Mouse (Mus musculus): ENCODE results near the gene Xxylt1.
A peak's percentile ranks its signal among the peaks of the same experiment; 100 is the strongest.

The Xxylt1 gene

GRCm38 (mm10) chr16:31022287-31022686, 58.9 kb downstream of the Xxylt1 start:
- peak; percentile 79 for DNase-seq

DNA sequence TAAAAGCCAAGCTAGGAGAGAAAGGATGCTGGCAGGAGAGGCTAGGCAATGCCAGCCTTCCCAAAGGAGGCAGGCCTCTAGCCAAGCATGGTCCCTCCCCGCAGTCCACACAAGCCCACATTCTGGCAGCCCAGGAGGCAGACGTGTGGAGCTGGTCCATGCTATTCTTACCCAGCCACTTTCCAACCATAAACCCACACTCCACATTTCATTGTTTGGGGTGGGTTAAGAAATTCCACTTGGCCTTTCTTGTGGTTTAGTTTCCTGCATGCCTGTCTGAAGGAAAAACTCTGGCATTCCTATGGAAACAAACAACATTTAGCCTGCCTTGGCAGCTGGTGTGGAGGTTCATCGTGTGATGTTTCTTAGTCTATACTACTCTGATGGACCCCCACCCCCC, 61.7 kb downstream of the Xxylt1 start:
- DNase-seq: peak; percentile 46

GRCm38 (mm10) chr16:31017687-31018413, 63.4 kb downstream of the Xxylt1 start:
- no peak for DNase-seq

GRCm38 (mm10) chr16:31016669-31017068, 64.6 kb downstream of the Xxylt1 start:
- DNase-seq: no peak

DNA sequence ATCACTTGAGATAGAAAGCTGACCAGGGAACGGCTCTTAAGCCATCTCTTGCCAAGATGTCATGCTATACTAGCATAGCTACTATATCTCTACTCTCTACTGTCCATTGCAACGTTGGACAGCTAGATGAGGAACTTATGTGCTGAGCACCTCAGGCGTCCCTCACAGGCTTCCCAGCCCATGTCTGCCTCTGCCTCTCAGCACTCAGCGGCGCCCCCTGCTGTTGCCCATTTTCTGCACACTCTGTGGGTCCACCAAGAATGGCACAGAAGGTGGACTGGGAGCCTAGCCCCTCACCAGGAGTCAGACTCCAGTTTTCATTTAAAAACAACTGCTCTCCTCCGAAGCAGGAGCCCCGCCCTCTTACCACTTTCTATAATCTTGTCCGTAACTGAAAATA, 65.1 kb downstream of the Xxylt1 start:
- DNase-seq: peak; percentile 58

DNA sequence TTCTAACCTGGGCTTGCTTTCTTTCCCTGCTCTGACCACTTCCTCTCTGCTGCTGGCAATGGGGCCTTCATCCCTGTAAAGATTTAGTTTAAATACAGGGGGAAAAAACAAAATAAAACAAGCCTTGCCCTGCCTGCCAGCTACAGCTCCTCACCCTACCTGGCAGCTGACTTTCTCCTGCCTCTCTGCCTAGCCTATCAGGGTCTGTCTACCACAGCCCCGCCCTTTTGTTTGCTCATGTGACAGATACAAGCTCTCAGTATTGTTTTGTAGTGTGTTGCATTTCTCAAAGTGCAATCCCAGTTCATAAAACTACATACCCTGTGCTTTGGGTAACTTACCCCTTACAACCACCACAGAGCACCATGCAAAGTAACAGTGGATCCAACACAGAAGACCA, 66.0 kb downstream of the Xxylt1 start:
- no peak for DNase-seq

DNA sequence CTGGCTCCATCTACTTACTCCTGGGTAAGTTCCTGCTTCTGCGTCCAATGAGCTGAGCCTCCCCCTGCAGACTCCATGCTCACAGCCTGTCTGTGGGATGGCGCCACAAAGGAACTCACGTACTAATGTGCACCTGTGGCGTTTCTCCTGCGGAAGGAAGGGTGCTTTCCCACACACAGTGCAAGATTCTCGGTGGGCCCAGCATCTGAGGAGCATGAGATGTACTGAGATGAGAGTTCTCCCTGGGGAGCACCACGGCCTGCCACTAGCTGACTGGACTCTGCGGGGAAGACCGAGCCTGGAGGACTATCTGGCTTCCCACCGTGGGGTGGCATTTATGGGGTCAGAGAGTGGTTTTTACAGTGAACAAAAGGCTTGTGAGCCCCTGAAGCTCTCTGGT, 69.0 kb downstream of the Xxylt1 start:
- DNase-seq: no peak

GRCm38 (mm10) chr16:31010443-31010842, 70.8 kb downstream of the Xxylt1 start:
- DNase-seq: no peak

DNA sequence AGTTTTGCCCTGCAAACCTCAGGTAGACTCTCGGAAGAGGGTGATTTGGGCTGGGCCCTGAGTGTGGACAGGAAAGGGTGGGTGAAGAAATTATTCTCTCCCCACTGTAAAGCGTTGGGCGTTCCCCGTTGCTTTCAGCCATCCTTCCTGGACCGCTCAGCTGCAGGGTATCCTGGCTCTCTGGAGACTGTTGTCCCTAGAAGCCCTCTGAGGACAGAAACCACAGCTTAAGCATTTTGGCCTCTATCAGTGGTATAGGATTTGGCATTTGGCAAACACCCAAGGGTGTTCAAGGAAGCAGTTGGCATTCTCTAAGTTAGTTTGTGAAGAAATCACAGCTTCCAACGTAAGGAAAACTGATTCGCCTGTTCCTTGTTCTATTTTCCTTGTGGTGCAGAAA, 72.9 kb downstream of the Xxylt1 start:
- DNase-seq: peak; percentile 50

DNA sequence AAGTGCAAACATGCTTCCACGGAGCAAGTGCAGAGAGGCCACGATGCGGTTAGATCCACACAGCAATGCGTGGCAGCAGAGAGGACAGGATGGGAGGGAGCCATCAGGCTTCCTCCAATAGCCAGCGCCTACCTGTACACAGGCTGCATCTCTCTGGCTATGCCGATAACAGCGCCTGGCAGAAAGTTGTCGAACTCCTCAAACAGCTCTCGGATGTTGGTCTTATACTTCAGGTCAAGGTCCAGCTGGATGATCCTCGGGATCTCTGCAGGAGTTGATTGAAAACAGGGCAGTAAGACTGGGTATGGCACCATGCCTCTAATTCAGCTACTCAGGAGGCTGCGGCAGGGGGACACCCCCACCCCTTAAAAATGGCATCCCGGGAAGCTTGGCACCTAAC, 73.7 kb downstream of the Xxylt1 start:
- no peak for DNase-seq

DNA sequence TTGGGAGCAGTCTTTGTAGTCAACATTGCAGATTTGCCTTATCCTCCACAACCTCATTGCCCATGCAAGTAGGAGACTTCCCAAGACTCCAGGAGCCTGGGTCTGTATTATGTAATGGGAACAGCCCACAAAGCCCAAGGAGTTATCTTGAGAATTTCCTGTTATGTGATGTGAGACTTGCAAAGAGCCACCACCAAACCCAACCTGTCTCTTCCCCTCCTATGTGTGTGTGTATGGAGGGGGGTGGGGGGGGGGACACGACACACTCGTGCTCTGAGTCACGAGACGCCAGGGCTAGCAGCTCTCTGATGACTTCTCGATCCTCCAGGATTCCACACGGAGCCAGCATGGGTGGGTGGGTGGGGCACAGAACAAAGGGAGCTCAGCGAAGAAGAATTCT, 75.5 kb downstream of the Xxylt1 start:
- DNase-seq: peak; percentile 49

- no peak for DNase-seq
These were observed 76.9 kb downstream of the Xxylt1 start for GRCm38 (mm10) chr16:31004321-31004682.

GRCm38 (mm10) chr16:31003592-31004320, 77.5 kb downstream of the Xxylt1 start:
- DNase-seq: peak; percentile 76

- no peak for DNase-seq
These were observed 78.3 kb downstream of the Xxylt1 start for GRCm38 (mm10) chr16:31002926-31003325.

GRCm38 (mm10) chr16:31002117-31002516, 79.1 kb downstream of the Xxylt1 start:
- no peak for DNase-seq

DNA sequence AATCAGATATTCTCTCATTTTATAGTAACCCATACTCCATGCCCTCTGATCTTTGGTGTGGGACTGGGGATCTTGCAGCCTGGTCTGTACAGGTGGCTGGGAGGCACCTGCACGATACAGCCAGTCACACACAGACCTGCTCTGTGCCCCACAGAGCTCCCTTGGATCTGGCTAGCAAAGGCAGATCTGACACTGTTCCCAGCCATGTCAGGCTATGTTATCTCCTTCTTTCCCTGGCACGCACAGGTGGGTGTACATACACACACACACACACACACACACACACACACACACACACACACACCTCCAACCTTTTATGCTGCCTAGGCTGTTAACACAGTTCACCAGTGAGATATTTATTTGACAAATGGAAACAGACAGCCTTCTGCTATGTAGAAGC, 82.5 kb downstream of the Xxylt1 start:
- DNase-seq: no peak

GRCm38 (mm10) chr16:30998048-30998447, 83.2 kb downstream of the Xxylt1 start:
- no peak for DNase-seq

GRCm38 (mm10) chr16:30995446-30995845, 85.8 kb downstream of the Xxylt1 start:
- DNase-seq: no peak

DNA sequence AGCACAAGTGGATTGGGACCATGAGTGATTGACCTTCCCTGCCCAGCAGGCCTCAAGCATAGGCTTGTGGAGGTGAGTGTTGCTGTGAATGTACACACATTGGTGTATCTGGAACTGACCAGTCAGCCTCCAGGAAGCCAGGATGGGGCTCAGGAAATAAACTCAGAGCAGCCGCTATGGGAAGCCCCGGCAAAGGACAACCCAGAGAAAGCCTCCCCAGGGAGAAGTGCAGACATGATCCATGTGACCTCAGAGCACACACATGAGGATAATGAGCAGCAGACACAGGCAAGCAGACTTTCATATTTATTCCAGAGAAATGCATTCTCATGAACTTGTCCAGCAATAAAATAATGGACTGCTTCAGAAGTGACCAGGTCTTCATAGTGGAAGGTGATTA, 86.4 kb downstream of the Xxylt1 start:
- no peak for DNase-seq

GRCm38 (mm10) chr16:30994296-30994695, 86.9 kb downstream of the Xxylt1 start:
- DNase-seq: no peak

- peak; percentile 37 for DNase-seq
These were observed 88.7 kb downstream of the Xxylt1 start for GRCm38 (mm10) chr16:30992568-30992967.

- no peak for DNase-seq
These were observed 90.6 kb downstream of the Xxylt1 start for GRCm38 (mm10) chr16:30990661-30991060.

DNA sequence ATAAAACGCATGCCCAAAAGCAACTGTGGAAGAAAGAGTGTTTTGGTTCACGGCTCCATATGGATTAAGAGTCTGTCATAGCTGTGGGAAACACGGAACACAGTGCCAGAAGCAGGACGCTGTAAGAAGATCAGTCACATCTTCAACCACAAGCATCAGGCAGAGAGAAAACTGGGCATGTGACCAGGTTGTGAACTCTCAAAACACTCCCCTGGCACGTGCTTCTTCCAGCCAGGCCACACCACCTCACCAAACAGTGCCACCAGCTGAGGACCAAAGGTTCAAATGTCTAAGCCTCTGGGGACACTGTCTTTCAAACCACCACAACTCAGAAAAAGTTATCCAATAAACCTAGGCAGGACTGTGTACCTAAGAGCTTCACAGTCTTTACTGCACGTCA, 93.0 kb downstream of the Xxylt1 start:
- DNase-seq: no peak

DNA sequence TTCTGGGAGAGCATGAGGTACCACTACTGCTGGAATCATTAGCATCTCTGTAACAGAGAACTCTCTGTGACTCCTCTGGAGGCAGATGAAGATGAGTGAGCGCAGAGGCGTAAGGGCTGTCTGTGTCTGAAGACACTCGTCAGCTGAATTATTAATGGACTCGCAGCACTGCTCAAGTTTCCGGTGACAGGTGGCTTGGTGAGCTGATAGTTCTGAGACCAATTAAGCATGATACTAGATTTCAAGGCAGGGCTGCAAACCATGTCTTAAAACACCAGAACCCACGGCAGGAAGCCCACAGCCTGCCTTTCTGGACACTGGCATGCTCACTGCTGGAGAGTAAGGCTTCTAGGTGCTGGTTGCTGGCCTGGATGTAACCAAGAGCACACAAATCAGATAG, 93.5 kb downstream of the Xxylt1 start:
- DNase-seq: no peak

All from lung, postnatal 36 days (tissue).